29 mouse cellular contexts compared by ENCODE assay signal in genomic region chr1:118787486-118787885, GRCm38 (mm10).
"Had no signal": no experiment of that assay in that cellular context is flagged by ENCODE, and none has a peak within 500 bp of the region (broad histone marks: within the 10 kb centered on the region; RNA-seq: fewer than 3 reads in every experiment).

No protein-coding gene starts in this region.

- ATAC-seq: forebrain, embryonic 13.5 days; forebrain, embryonic 14.5 days; forebrain, embryonic 15.5 days; forebrain, embryonic 16.5 days; forebrain, postnatal 0 days had no signal

- H3K9ac ChIP-seq: embryonic facial prominence, embryonic 12.5 days; embryonic facial prominence, embryonic 13.5 days; embryonic facial prominence, embryonic 15.5 days; forebrain, embryonic 12.5 days; forebrain, embryonic 13.5 days; forebrain, embryonic 15.5 days; forebrain, postnatal 0 days had no signal

- H3K9me3 ChIP-seq: embryonic facial prominence, embryonic 10.5 days; embryonic facial prominence, embryonic 13.5 days; forebrain, embryonic 10.5 days; forebrain, embryonic 15.5 days had no signal

- DNase-seq: cerebellum, adult 2 months; cerebellum, adult 8-10 months; cerebellum, adult 9-10 months; cerebellum, adult 9-11 months; cerebellum, postnatal 10 days; cerebellum, postnatal 14 days; cerebellum, postnatal 25 days; cerebellum, postnatal 36 days; embryo, embryonic 11 days; forebrain, postnatal 0 days; gastrocnemius, adult 2 months; gastrocnemius, postnatal 10 days; gastrocnemius, postnatal 14 days; gastrocnemius, postnatal 25 days; gastrocnemius, postnatal 36 days; heart, adult 11 months; heart, adult 18-20 months; heart, adult 2 months had no signal

- H3K27me3 ChIP-seq: embryonic facial prominence, embryonic 12.5 days; embryonic facial prominence, embryonic 15.5 days; forebrain, embryonic 12.5 days; forebrain, embryonic 13.5 days; forebrain, embryonic 15.5 days had no signal

- H3K4me1 ChIP-seq: embryonic facial prominence, embryonic 10.5 days; embryonic facial prominence, embryonic 12.5 days; forebrain, embryonic 10.5 days; forebrain, embryonic 12.5 days had no signal

- H3K4me2 ChIP-seq: embryonic facial prominence, embryonic 12.5 days; embryonic facial prominence, embryonic 13.5 days; embryonic facial prominence, embryonic 15.5 days; forebrain, embryonic 12.5 days; forebrain, embryonic 13.5 days; forebrain, embryonic 15.5 days had no signal

- H3K36me3 ChIP-seq: embryonic facial prominence, embryonic 10.5 days; embryonic facial prominence, embryonic 12.5 days; embryonic facial prominence, embryonic 13.5 days; embryonic facial prominence, embryonic 15.5 days; forebrain, embryonic 10.5 days; forebrain, embryonic 12.5 days; forebrain, embryonic 15.5 days had no signal

- H3K27ac ChIP-seq: embryonic facial prominence, embryonic 10.5 days; embryonic facial prominence, embryonic 12.5 days; embryonic facial prominence, embryonic 13.5 days; embryonic facial prominence, embryonic 15.5 days; forebrain, embryonic 10.5 days; forebrain, embryonic 12.5 days; forebrain, embryonic 13.5 days; forebrain, embryonic 15.5 days; gastrocnemius, adult 2 months; heart, adult 2 months had no signal

- H3K4me3 ChIP-seq: embryonic facial prominence, embryonic 10.5 days; embryonic facial prominence, embryonic 12.5 days; embryonic facial prominence, embryonic 13.5 days; embryonic facial prominence, embryonic 15.5 days; erythroblast, embryonic 14.5 days; forebrain, embryonic 10.5 days; forebrain, embryonic 12.5 days; forebrain, embryonic 13.5 days; forebrain, embryonic 15.5 days; gastrocnemius, adult 2 months; heart, adult 2 months had no signal
